Mouse (Mus musculus): ENCODE data around the gene Ppt1. TPM values are rescaled to one million over a fixed set of nuclear protein-coding genes. Genes with fewer than 3 reads are reported as not detected.

Gene Ppt1
- polyA plus RNA-seq, 1 experiment = 85.8 TPM

DNA sequence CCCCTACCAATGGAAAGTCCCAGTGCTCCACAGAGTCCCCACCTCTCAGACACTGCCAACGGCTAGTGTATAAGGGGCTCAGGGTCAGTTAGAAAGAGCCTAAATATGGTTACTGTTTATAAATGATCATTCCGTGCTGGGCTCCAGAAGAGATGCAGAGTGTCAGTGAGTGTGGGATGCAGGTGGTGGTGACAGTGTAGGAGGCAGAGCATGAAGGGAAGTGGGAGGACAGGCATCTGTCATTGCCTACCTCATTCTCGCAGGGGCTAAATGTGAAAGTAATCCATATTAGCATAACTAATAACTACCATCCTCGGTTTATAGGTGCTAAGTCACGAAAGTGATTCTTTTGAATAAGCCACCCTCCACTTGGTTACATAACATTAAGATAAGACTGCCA, 34.7 kb downstream of the Ppt1 start:
- DNase-seq (ENCODE audit: low spot score) = no peak

DNA sequence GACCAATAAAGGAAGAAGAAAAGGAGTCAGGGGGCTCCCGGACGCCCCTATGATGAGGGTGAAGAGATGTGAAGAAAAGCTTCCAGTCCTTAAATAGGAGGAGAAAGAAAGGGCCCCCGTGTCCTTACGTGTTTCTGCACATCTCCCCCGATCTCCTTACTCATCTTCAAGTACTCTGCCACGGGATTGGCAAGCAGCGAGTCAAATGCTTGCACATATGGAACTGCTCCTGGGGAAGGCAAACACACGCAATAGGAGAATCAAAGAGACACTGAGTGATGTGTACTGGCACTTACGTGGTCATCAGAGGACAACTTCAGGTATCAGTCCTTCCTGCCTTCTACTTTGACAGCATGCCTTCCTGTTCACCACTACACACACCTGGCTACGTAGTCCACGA, 35.2 kb downstream of the Ppt1 start:
- DNase-seq (ENCODE audit: low spot score) = no peak

DNA sequence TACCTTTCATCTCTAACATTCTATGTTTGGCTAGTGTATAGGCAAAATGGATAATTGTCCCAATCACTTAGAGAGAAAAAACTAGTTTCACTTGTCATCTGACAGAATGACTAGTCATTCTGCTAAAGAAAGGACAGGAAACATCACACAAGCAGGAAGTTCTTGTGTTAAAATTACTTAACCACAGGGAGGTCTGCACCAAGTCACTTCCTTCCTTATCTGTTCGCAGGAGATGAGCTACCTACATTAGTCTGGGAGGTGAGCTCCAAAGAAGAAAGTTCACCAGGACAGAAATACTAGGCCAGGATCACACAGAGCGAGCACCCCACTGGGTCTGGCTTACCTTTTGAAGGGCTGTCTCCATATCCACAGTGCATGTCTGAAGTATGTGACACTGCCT, 35.9 kb downstream of the Ppt1 start:
- no peak for DNase-seq (ENCODE audit: low spot score)

DNA sequence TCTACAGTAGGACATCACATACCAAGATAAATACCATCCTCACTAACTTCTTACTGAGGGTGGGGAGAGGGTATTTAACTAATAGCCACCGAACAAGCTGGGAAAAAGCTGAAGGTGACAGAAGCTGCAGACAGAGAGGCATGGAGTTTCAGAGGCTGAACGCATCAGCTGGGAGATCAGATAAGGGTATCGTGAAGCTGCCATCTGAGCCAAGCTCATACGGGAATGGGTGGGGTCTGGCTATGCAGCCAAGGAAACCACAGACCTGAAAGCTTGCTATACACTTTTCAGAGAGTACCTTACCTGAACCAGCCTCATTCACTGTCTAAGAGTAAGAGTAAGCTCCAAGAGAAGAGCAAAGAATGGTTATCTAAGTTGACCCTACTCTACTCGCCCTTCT, 37.0 kb downstream of the Ppt1 start:
- no peak for DNase-seq (ENCODE audit: low spot score)

DNA sequence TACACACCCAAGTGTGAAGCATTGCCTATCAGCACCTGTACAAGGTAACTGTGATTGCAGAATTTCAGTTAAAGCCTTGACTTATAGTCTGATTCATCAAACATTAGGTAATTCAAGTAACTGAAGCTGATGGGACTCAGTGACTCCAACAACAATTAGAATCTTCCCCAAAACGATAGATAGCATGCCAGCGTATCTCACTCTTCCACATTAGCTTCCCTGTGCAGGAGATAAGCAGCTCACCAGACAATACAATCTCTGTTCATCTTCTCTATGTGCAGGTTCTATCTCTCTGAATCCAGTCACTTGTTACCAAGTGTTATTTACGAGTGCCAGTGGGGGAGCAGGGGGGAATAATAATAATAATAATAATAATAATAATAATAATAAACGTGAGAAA, 37.5 kb downstream of the Ppt1 start:
- no peak for DNase-seq (ENCODE audit: low spot score)

DNA sequence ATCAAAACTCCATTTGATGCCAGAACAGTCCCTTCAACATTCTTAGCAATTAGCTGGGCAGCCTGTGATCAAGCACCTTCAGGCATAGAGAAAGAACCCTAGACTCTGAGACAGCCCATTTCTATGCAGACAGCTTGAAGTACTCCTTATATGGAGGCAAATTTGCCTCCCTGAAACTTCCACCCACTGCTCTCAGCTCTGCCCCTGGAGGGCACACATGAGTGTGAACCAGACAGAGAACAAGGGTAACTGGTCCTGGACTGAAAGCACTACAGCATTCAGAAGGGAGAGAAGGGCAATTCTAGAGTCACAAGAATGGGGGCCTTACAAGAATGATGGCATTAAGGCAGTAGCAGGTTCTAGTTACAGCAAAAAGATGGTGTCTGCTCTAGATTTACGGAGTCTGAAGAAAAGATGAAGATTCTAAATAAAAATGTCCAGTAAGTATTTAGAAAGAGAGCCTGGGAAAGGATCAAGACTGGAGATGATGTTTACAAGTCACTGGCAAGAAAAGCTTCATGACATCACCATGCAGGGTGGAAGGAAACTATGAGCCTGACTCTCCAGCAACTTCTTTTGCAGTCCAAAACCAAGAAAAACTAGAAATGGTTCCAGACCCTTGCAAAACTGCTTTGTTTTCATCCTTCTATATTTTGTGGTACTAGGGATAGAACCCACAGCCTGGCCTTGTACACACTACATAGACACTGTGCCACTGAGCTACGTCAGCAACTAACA, 42.5 kb downstream of the Ppt1 start:
- no peak for DNase-seq (ENCODE audit: low spot score)

DNA sequence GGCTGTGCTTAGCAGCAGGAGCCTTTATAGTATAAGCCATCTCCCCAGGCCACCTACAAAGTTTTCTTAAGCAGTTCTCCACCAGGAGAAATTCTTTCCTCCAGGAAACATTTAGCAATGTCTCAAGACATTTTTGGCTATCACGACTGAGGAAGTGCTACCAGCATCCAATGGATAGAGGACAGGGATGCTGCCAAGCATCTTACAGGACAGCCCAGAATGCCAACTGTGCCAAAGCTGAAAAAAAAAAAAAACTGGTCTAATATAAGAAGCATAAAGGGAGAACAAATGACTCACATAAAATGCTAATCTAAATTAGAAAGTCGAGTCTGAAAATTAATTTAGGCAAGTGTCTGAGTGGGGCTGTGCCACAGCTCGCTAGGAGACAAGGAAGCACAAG, 46.5 kb downstream of the Ppt1 start:
- no peak for DNase-seq (ENCODE audit: low spot score)

DNA sequence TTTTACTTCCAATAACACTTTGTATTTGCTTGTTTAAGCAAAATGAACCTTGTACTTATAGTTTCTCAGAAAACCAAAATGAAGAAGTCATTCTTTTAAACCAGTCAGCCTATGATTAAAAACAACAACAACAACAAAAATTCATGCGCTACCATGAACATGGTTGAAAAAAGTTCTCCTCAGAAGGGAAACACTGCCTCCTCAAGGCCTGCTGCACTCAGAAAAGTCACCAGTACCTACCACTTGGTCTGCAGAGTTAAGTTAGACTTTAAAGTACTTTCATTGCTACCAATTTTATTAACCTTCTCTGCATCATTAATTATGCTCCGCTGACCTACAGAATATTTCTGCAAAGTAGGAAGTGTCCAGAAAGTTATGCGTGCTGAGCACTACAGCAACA, 47.3 kb downstream of the Ppt1 start:
- DNase-seq (ENCODE audit: low spot score) = no peak

DNA sequence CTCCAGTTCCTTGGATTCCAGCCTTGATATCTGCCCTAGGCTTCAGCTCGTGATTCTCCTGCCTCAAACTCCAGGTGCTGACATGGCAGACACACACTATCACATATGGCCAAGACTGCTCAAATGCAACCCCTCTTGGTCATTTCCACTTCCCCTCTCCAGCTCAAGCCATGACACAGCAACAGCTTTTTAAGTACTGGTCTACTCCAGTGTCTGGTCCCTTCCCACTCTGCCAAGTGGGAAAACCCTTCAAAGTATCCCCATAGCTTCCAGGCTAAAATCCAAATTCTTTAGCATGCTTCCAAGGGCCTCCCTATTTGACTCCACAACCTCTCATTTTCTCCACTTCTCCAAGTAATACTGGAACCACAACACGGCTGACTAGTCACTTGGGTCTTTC, 48.0 kb downstream of the Ppt1 start:
- no peak for DNase-seq (ENCODE audit: low spot score)

DNA sequence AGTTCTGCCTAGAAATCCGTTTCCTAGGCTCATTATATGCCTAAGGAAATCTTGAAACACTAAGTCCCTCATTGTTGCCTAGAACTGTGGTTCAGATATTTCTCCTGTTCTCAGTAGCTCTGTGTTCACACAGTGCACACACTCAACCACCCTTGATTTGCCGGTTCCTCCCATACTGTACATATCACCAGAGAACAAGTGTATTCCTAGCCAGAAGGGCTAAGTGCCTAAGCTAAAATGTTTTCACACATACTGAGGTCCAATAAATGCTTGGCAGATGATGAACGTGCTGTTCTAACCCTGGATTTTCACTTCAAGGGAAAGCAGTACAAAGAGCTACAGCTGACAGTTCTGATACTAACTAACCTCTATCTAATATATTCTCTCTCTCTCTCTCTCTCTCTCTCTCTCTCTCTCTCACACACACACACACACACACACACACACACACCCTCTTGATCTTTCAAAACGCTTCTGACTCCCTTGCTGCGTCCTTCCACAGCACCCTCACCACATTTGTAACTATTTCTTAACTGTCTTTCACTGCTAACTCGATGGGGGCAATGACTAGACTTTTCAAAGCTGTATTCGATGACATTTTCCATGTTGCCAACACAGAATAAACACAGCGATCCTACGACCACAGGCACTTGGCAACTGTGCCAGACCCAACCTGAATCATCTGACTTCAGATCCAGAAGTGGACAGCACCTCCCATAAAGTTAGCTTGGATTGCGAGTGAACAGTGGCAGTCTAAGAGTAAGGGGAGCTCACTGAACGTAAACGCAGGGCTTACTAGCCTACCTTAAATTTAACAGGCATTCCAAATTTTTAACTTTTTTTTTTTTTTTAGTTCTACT, 48.7 kb downstream of the Ppt1 start:
- no peak for DNase-seq (ENCODE audit: low spot score)

DNA sequence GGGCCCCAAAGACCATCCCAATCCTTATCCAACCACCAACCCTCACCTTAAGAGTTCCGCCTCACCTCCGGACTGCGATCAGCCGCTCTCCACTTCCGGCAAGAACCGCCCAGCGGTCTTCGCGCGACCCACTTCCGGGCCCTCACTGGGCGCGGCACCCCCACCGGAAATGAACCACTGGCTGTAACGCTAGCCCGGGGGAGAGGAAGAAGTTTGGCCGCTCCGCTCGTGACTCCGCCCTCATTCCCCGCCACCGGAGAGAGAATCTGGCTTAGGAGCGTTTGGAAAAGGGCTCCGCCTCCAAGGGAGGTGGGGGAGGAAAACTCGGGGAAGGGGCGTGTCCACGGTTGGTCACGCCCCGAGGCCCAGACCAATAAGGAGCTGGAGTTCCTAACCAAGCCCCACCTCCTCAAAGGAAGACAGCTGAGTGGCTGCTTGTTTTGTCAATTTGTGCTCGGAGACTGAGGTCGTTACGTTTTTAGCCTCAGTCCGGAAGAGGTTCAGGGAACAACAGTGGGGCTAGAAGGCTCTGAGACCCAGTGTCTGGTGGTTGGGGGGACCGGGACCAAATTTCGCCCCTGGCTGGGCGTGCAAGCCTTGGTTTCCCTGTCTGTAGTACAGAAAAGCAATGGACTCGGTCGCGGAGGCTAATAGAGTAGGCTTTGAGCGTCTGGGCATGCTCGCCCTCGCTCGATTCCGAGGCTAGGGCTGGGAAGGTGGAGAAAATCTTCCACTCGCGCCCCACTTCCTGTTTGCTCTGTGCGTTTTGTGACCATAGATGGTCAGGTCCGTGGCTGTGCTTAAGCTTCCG, 49.9 kb downstream of the Ppt1 start, which contains the start of gene Cap1:
Gene Cap1, minus strand, starts transcription at position 289 of the 811 bp plus-strand sequence.
- peak; percentile 88 for DNase-seq (ENCODE audit: low spot score)

DNA sequence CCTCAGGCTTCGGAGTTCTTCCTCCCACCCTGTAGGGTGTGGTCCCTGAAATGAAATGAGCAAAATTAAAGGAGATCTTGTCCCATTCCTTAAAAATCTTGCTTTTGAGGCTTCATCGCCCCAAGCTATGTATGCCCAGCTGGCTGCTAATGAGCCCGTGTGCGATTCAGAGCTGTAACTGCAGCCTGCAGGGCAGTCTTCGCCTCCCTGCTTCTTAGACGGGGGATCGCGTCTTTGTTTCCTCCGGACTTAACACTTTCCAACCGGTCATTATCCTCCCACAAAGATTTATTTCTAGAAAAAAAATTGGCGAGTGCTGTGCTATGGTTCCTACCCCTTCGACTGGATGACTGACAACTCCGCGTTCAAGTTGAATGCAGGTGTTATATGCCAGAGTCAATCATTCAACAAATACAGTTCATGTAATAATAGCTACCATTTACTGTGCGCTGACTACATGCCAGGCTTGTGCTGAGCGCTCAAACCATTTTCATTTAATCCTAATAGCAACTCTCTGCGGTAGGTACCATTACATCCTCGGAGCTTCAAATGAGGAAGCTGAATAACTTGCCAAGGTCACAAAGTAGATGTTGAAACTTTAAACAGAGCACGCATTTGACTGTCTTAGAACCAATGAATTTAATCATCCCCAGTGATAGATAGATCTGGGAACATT, 50.7 kb downstream of the Ppt1 start:
- no peak for DNase-seq (ENCODE audit: low spot score)

DNA sequence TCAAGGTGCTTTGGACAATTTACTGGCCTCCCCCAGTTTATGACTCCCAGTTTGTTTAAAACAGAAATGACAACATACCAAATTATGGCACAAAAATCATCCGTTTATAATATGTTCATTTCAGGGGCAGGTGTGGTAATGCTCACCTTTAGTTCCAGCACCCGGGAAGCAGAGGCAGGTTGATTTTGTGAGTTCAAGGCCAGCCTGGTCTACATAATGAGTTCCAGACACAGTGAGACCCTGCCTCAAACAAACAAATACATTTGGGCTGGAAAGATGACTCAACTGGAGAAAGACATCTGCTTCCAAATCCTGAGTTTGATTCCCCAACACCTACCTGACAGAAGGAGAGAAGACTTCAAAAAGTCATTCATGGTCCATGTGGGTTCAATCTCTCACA, 51.3 kb downstream of the Ppt1 start:
- DNase-seq (ENCODE audit: low spot score) = no peak

DNA sequence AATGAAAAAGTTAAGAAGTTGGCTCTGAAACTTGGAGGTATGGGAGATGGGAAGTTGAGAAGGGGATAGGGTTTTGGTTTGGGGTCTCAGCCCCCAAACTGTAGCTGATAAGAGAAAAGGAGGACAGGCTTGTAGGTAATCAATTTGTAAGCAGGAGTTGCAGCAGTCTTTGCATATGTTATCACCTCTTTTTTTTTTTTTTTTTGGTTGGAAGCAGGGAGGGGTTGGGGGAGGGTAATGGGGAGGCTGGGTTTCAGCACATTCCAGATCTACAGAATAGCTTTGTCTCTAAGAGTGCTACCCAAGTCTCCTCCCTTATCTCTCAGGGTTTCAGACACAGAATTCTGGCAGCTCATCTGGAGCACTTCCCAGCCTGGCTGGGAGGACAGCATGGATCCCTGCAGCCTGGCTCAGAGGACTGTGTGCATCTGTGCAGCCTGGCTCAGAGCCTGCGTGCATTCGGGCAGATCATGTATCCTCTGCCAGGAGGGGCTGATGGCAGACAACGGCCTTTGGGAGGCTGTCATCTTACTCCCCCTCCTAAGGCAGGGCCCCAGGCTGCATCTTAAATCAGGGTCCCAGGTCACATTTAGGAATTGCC, 54.9 kb downstream of the Ppt1 start:
- DNase-seq (ENCODE audit: low spot score) = no peak

DNA sequence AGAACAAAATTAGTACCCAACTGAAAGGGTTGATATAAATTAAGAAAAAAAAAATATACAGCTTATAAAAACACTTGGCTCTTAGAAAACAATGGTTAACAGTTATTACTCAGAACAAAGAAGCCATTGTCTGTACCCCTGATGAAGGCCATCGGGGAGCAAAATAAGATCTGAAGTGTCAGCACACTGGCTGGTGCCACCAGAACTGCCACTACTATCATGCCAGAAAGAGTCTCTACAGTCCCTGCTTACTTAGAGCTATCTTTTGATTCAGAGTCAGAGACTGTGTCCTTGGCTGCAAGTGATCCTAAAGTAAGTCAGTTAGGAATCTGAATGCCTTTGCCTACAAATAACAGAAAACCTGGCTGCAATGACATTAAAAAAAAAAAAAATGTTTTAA, 55.6 kb downstream of the Ppt1 start:
- DNase-seq (ENCODE audit: low spot score) = no peak

DNA sequence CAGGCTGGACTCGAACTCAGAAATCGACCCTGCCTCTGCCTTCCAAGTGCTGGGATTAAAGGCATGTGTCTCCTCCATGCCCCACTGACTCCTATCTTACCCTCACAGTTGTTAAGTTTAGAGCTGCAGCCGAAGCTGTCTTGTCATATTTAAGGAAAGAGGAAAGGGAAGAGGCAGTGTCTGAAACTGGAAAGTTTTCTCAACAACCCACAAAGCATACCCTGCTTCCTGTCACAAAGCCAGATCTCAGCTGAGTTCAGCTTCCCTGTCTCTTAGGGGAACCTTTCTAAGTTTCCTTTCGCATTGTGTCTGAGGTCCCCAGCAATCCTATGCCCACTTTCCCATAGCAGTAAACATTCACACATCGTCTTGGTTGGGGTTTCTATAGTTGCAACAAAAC, 56.1 kb downstream of the Ppt1 start:
- DNase-seq (ENCODE audit: low spot score) = no peak

DNA sequence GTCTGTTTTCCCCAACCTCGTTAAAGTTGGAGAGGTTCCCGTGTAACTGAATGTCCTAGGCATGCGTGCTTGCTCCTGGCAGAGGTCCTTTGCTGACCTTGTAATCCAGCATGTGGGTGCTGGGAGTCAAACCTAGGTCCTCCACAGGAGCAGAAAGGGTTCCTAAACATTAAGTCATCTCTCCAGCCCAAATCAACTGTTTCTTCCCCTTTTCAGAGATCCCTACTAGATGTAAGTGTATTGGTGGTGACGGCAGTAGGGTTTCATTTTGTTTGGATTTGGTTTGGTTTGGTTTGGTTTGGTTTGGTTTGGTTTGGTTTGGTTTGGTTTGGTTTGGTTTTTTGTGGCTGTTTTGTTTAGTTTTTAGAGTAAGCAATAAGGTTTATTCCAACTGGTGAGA, 61.7 kb downstream of the Ppt1 start:
- DNase-seq (ENCODE audit: low spot score) = no peak

DNA sequence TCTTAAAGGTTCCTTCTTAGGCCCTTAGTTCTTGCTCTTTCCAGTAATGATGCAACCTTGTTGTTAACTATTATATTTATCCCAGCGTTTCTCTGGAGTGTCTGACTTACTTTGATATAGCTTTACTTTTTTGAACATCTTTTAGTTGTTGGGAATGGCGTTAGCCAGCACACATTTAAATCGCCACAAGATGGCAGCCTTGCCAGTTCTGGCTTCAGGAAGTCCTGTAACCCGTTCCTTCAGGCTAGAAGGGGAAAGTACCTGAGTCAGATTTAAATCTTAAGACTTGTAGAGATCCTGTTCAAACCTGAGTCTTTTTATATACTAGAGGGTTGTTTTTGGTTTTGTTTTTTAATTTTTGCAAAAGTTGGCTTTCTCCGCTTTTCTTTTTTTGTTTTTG, 62.3 kb downstream of the Ppt1 start:
- peak; percentile 25 for DNase-seq (ENCODE audit: low spot score)

DNA sequence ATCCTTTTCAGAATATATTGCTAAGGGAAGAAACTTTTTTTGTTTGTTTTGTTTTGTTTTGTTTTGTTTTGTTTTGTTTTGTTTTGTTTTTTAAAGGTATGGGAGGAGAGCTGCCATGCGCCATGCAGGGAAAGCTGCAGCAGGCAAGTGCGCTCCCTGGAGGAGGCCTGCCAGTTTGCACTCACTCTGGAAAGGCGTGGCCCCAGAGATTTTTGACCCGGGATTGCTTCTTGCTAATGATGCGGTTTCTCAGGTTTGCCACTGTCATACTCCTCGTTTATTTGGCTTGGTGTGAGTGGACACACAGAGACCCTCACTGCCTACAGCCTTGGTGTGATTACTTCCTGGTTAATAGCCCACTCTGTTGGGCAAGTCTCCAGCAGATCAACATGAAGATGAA, 66.1 kb downstream of the Ppt1 start:
- DNase-seq (ENCODE audit: low spot score) = no peak

DNA sequence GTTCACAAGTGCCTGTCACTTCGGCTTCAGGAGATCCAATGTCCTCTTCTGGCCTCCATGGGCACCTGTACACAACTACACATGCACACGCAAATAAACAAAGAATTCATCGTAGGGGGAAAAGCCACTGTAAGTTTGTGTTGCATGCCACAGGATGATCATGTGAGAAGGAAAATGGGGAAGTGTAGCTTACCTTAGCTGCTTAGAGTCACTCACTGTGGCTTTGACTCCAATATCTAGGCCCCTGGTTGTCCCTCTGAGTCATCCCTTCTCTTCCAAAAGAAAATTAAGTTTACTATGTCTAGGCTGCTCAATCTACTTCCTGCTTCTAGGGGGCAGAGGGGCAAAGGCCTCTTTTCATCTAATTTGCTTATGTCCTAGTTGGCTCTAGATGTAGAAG, 67.7 kb downstream of the Ppt1 start:
- DNase-seq (ENCODE audit: low spot score) = no peak

DNA sequence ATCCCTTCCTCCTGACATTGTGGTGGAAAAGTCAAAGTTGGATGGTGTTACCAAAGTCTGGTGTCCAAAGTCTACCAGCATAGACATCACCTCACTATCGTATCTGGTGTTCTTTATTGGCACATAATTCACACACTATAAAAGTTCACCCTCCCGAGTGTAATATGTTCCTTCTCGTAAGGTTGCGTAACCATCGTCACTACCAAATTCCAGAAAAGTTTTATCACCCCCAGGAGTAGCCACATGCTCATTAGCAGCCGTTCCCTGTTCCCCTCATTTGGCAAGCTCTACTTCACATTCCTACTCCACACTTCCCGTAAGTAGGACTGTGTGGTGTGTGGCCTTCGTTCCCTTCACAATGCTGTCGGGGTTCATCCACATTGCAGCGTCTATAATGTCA, 69.3 kb downstream of the Ppt1 start:
- no peak for DNase-seq (ENCODE audit: low spot score)
